Mouse (Mus musculus) heart, postnatal 0 days (tissue): ENCODE results near the gene Ncor2.

Experiments
- CTCF ChIP-seq: IDR thresholded peaks from 2 replicates; pipeline ENCODE4 v1.5.1; 2016; ENCODE audit warnings: antibody characterized with exemption, control low read depth, low read depth
- EP300 ChIP-seq: IDR thresholded peaks from 2 replicates; pipeline ENCODE4 v1.6.1; 2016; ENCODE audit warnings: antibody characterized with exemption, low read depth

DNA sequence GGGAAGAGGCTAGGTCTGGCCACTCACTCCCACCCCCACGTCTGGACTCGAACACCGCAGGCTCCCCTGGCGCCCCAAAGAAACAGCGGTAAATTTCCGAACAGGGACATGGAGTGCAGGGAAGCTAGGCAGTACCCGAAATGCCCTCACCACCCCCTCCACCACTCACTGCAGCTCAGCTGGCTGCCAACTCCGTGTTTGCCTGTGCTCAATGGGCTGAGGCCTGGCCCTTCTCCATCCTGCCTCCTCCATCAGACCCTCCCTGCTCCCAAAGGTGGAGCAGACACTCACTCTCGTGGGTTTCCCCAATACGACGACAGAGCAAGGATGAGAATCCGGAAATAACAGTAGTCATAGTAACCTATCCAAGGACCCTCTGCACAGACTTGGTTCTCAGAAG lies 2.2 kb downstream of the Ncor2 start:
- no peak for TF ChIP-seq CTCF
- TF ChIP-seq EP300: no peak
